Mouse (Mus musculus) c-Kit-positive CD71-negative TER-119-negative erythroid progenitor cells, embryonic 14.5 days (primary cell): ENCODE data around the gene Dbndd1.
"Not testable (repeated sequence)": the region's sequence is repeated elsewhere in the genome, so short reads cannot be mapped to it uniquely, and the experiment has no call there.

Experiments
- DNase-seq: peaks from one replicate; pipeline ENCODE4 v3.0.0-alpha.2; 2013; ENCODE audit warnings: low read depth

The Dbndd1 gene

GRCm38 (mm10) chr8:123514781-123515539 lies at the start of gene Dbndd1:
Gene Dbndd1 (minus strand): TSS chr8:123515463.
- no peak for DNase-seq

GRCm38 (mm10) chr8:123564221-123564620 lies 49.0 kb upstream of the Dbndd1 start:
- not testable (repeated sequence) for DNase-seq

- not testable (repeated sequence) for DNase-seq
These were observed 22.4 kb upstream of the Dbndd1 start for GRCm38 (mm10) chr8:123537641-123538040.

- no peak for DNase-seq
These were observed 21.7 kb upstream of the Dbndd1 start for GRCm38 (mm10) chr8:123536990-123537380.

GRCm38 (mm10) chr8:123536242-123536989 lies 21.2 kb upstream of the Dbndd1 start:
- DNase-seq = no peak

- no peak for DNase-seq
These were observed 12.6 kb upstream of the Dbndd1 start for GRCm38 (mm10) chr8:123527720-123528489.

GRCm38 (mm10) chr8:123520048-123520447 lies 4.8 kb upstream of the Dbndd1 start:
- not testable (repeated sequence) for DNase-seq

- DNase-seq = peak; percentile 90
These were observed 3.4 kb upstream of the Dbndd1 start, which contains the start of gene Gas8 for GRCm38 (mm10) chr8:123518667-123519066. Gene Gas8 (plus strand): TSS chr8:123518834.

- DNase-seq = no peak
These were observed 2.9 kb upstream of the Dbndd1 start for GRCm38 (mm10) chr8:123518172-123518571.

GRCm38 (mm10) chr8:123516596-123516995 lies 1.3 kb upstream of the Dbndd1 start:
- no peak for DNase-seq

- DNase-seq = no peak
These were observed 256 bp upstream of the Dbndd1 start for GRCm38 (mm10) chr8:123515540-123515897.

GRCm38 (mm10) chr8:123514136-123514535 lies 1.1 kb downstream of the Dbndd1 start:
- DNase-seq = no peak

- DNase-seq = no peak
These were observed 4.4 kb downstream of the Dbndd1 start for GRCm38 (mm10) chr8:123510819-123511218.

GRCm38 (mm10) chr8:123507153-123507552 lies 8.1 kb downstream of the Dbndd1 start:
- DNase-seq = no peak

- DNase-seq = no peak
These were observed 9.6 kb downstream of the Dbndd1 start for GRCm38 (mm10) chr8:123505695-123506094.

- DNase-seq = no peak
These were observed 10.0 kb downstream of the Dbndd1 start for GRCm38 (mm10) chr8:123505267-123505666.

- DNase-seq = no peak
These were observed 10.6 kb downstream of the Dbndd1 start for GRCm38 (mm10) chr8:123504591-123505195.

GRCm38 (mm10) chr8:123503801-123504467 lies 11.3 kb downstream of the Dbndd1 start:
- DNase-seq = no peak

GRCm38 (mm10) chr8:123502192-123502591 lies 13.1 kb downstream of the Dbndd1 start:
- no peak for DNase-seq

GRCm38 (mm10) chr8:123499556-123499955 lies 15.7 kb downstream of the Dbndd1 start:
- no peak for DNase-seq

- DNase-seq = no peak
These were observed 16.3 kb downstream of the Dbndd1 start for GRCm38 (mm10) chr8:123498963-123499362.

GRCm38 (mm10) chr8:123497699-123498098 lies 17.6 kb downstream of the Dbndd1 start:
- DNase-seq = no peak
